ENCODE assay signal across 26 mouse cellular contexts in genomic region chr8:3367086-3367485, GRCm38 (mm10). TPM values are rescaled to one million over a fixed set of nuclear protein-coding genes. Genes with fewer than 3 reads are reported as not detected.
DNase-seq lines count a peak whose midpoint lies in the region; ATAC-seq lines count a peak whose summit lies in the region.
"Had no signal": no experiment of that assay in that cellular context is flagged by ENCODE, and none has a peak within 500 bp of the region (broad histone marks: within the 10 kb centered on the region; RNA-seq: fewer than 3 reads in every experiment).

No protein-coding gene starts in this region.

- no peaks in the 10 kb centered on the region for H3K4me1 ChIP-seq in hindbrain, embryonic 16.5 days (ENCODE audit: control insufficient read depth, insufficient read depth, low read depth, low read length)
- no peaks in the 10 kb centered on the region for H3K4me1 ChIP-seq in hindbrain, embryonic 10.5 days (replicated peaks)
- H3K4me1 ChIP-seq in midbrain, embryonic 14.5 days (ENCODE audit: control insufficient read depth, insufficient read depth, low read length): no peaks in the 10 kb centered on the region
- H3K4me1 ChIP-seq in midbrain, embryonic 11.5 days (ENCODE audit: control insufficient read depth, insufficient read depth, low read length): no peaks in the 10 kb centered on the region
- H3K4me1 ChIP-seq in heart, embryonic 12.5 days (replicated peaks): no peaks in the 10 kb centered on the region
- H3K4me1 ChIP-seq: embryonic facial prominence, embryonic 13.5 days; heart, embryonic 15.5 days; hindbrain, embryonic 15.5 days; intestine, embryonic 15.5 days; limb, embryonic 13.5 days; lung, embryonic 15.5 days; midbrain, embryonic 10.5 days; stomach, embryonic 15.5 days had no signal

- DNase-seq in cerebellum, postnatal 10 days: peak; percentile 85 to 87
- DNase-seq in cerebellum, postnatal 36 days: no peak
- no peak for DNase-seq in hindbrain, embryonic 10.5 days (ENCODE audit: low spot score)
- peak; percentile 24 for DNase-seq in midbrain, embryonic 14.5 days
- no peak for DNase-seq in midbrain, embryonic 11.5 days (ENCODE audit: low spot score, missing footprints)
- DNase-seq in adipocyte (ENCODE audit: low spot score): peak; percentile 59
- DNase-seq: cerebellum, adult 8-10 months; gastrocnemius, postnatal 14 days; kidney, adult 2 months; layer of hippocampus, adult 9-11 months had no signal

- H3K4me3 ChIP-seq in hindbrain, embryonic 16.5 days (ENCODE audit: low read length): no peak overlapping the region
- H3K4me3 ChIP-seq in hindbrain, embryonic 10.5 days: no peak overlapping the region
- H3K4me3 ChIP-seq in midbrain, embryonic 14.5 days (replicated peaks; ENCODE audit: low read depth, low read length): no peak overlapping the region
- H3K4me3 ChIP-seq in midbrain, embryonic 11.5 days (ENCODE audit: low read depth, low read length): no peak overlapping the region
- H3K4me3 ChIP-seq in heart, embryonic 12.5 days: no peak overlapping the region
- H3K4me3 ChIP-seq: embryonic facial prominence, embryonic 13.5 days; heart, embryonic 15.5 days; hindbrain, embryonic 15.5 days; intestine, embryonic 15.5 days; left cerebral cortex, adult 2 months; limb, embryonic 13.5 days; lung, embryonic 15.5 days; midbrain, embryonic 10.5 days; stomach, embryonic 15.5 days had no signal

- ATAC-seq in hindbrain, embryonic 16.5 days: 0 out of 2 replicates have a peak, but pooled peaks have one; percentile 42
- no peak for ATAC-seq in midbrain, embryonic 14.5 days (ENCODE audit: low FRiP score, low TSS enrichment)
- ATAC-seq in midbrain, embryonic 11.5 days (ENCODE audit: low FRiP score): no peak
- ATAC-seq in heart, embryonic 12.5 days (ENCODE audit: insufficient number of reproducible peaks, low FRiP score): no peak
- ATAC-seq: CD4-positive, CD25-positive, alpha-beta regulatory T cell, adult 4 months; intestine, embryonic 15.5 days had no signal

- no peaks in the 10 kb centered on the region for H3K27me3 ChIP-seq in hindbrain, embryonic 16.5 days (replicated peaks; ENCODE audit: control insufficient read depth, insufficient read depth, low read length)
- no peaks in the 10 kb centered on the region for H3K27me3 ChIP-seq in hindbrain, embryonic 10.5 days (ENCODE audit: insufficient read depth, poor library complexity, severe bottlenecking)
- no peaks in the 10 kb centered on the region for H3K27me3 ChIP-seq in midbrain, embryonic 14.5 days (ENCODE audit: control insufficient read depth, insufficient read depth, low read length)
- H3K27me3 ChIP-seq in midbrain, embryonic 11.5 days (ENCODE audit: control insufficient read depth, insufficient read depth, low read length): no peaks in the 10 kb centered on the region
- no peaks in the 10 kb centered on the region for H3K27me3 ChIP-seq in heart, embryonic 12.5 days (replicated peaks)
- H3K27me3 ChIP-seq: embryonic facial prominence, embryonic 13.5 days; heart, embryonic 15.5 days; hindbrain, embryonic 15.5 days; intestine, embryonic 15.5 days; limb, embryonic 13.5 days; lung, embryonic 15.5 days; stomach, embryonic 15.5 days had no signal

- H3K4me2 ChIP-seq in hindbrain, embryonic 16.5 days (ENCODE audit: low read length): no peak overlapping the region
- H3K4me2 ChIP-seq in midbrain, embryonic 14.5 days (ENCODE audit: low read length): no peak overlapping the region
- no peak overlapping the region for H3K4me2 ChIP-seq in midbrain, embryonic 11.5 days
- H3K4me2 ChIP-seq in heart, embryonic 12.5 days: no peak overlapping the region
- H3K4me2 ChIP-seq: embryonic facial prominence, embryonic 13.5 days; heart, embryonic 15.5 days; hindbrain, embryonic 15.5 days; intestine, embryonic 15.5 days; limb, embryonic 13.5 days; liver, embryonic 11.5 days; lung, embryonic 15.5 days; stomach, embryonic 15.5 days had no signal

- 83% methylated on average over 5 of the region's 5 CpGs for WGBS in hindbrain, embryonic 16.5 days
- WGBS in hindbrain, embryonic 10.5 days: 85% methylated on average over 5 of the region's 5 CpGs
- WGBS in midbrain, embryonic 14.5 days: 89% methylated on average over 5 of the region's 5 CpGs
- 86% methylated on average over 5 of the region's 5 CpGs for WGBS in midbrain, embryonic 11.5 days
- 82% methylated on average over 5 of the region's 5 CpGs for WGBS in heart, embryonic 12.5 days

- H3K9ac ChIP-seq in hindbrain, embryonic 16.5 days (ENCODE audit: low read depth, low read length): no peak overlapping the region
- H3K9ac ChIP-seq in midbrain, embryonic 14.5 days (replicated peaks; ENCODE audit: low read length): no peak overlapping the region
- H3K9ac ChIP-seq in midbrain, embryonic 11.5 days (ENCODE audit: low read length): no peak overlapping the region
- no peak overlapping the region for H3K9ac ChIP-seq in heart, embryonic 12.5 days
- H3K9ac ChIP-seq: embryonic facial prominence, embryonic 13.5 days; heart, embryonic 15.5 days; hindbrain, embryonic 15.5 days; intestine, embryonic 15.5 days; limb, embryonic 13.5 days; lung, embryonic 15.5 days; stomach, embryonic 15.5 days had no signal

- no peaks in the 10 kb centered on the region for H3K9me3 ChIP-seq in hindbrain, embryonic 16.5 days (ENCODE audit: control insufficient read depth, low read length)
- no peaks in the 10 kb centered on the region for H3K9me3 ChIP-seq in hindbrain, embryonic 10.5 days
- H3K9me3 ChIP-seq in midbrain, embryonic 14.5 days (ENCODE audit: control insufficient read depth, low read length): no peaks in the 10 kb centered on the region
- no peaks in the 10 kb centered on the region for H3K9me3 ChIP-seq in midbrain, embryonic 11.5 days (ENCODE audit: control insufficient read depth, low read length)
- H3K9me3 ChIP-seq in heart, embryonic 12.5 days (replicated peaks): no peaks in the 10 kb centered on the region
- H3K9me3 ChIP-seq: embryonic facial prominence, embryonic 13.5 days; heart, embryonic 15.5 days; hindbrain, embryonic 15.5 days; intestine, embryonic 15.5 days; limb, embryonic 13.5 days; lung, embryonic 15.5 days; midbrain, embryonic 10.5 days; stomach, embryonic 15.5 days had no signal

- no peak overlapping the region for H3K27ac ChIP-seq in hindbrain, embryonic 16.5 days (ENCODE audit: low read depth, low read length)
- no peak overlapping the region for H3K27ac ChIP-seq in hindbrain, embryonic 10.5 days
- H3K27ac ChIP-seq in midbrain, embryonic 14.5 days (replicated peaks; ENCODE audit: low read depth, low read length): no peak overlapping the region
- no peak overlapping the region for H3K27ac ChIP-seq in midbrain, embryonic 11.5 days (ENCODE audit: low read depth, low read length)
- no peak overlapping the region for H3K27ac ChIP-seq in heart, embryonic 12.5 days (ENCODE audit: poor library complexity, severe bottlenecking)
- H3K27ac ChIP-seq: embryonic facial prominence, embryonic 13.5 days; heart, embryonic 15.5 days; hindbrain, embryonic 15.5 days; intestine, embryonic 15.5 days; kidney, postnatal 0 days; left cerebral cortex, adult 2 months; limb, embryonic 13.5 days; lung, embryonic 15.5 days; midbrain, embryonic 10.5 days; stomach, embryonic 15.5 days had no signal

- no peaks in the 10 kb centered on the region for H3K36me3 ChIP-seq in hindbrain, embryonic 16.5 days (ENCODE audit: control insufficient read depth, insufficient read depth, low read length)
- no peaks in the 10 kb centered on the region for H3K36me3 ChIP-seq in hindbrain, embryonic 10.5 days
- H3K36me3 ChIP-seq in midbrain, embryonic 14.5 days (ENCODE audit: control insufficient read depth, insufficient read depth, low read length): no peaks in the 10 kb centered on the region
- H3K36me3 ChIP-seq in midbrain, embryonic 11.5 days (ENCODE audit: control insufficient read depth, insufficient read depth, low read length): no peaks in the 10 kb centered on the region
- no peaks in the 10 kb centered on the region for H3K36me3 ChIP-seq in heart, embryonic 12.5 days
- H3K36me3 ChIP-seq: embryonic facial prominence, embryonic 13.5 days; heart, embryonic 15.5 days; hindbrain, embryonic 15.5 days; intestine, embryonic 15.5 days; limb, embryonic 13.5 days; lung, embryonic 15.5 days; midbrain, embryonic 10.5 days; stomach, embryonic 15.5 days had no signal

RNA-seq across cellular contexts. Expression of gene A430078G23Rik, which starts 13.9 kb away (rescaled TPM):
- polyA plus RNA-seq in hindbrain, embryonic 16.5 days (2015; fragmentation: Nextera tagmentation; extraction: Ambion mirVana): not detected in 2 replicates
- polyA plus RNA-seq in hindbrain, embryonic 10.5 days (2016; fragmentation: Nextera tagmentation; extraction: Ambion mirVana): not detected in 2 replicates
- polyA plus RNA-seq in midbrain, embryonic 14.5 days (2014; fragmentation: Nextera tagmentation; extraction: Ambion mirVana): not detected in 2 replicates
- polyA plus RNA-seq in midbrain, embryonic 11.5 days (2014; fragmentation: Nextera tagmentation; extraction: Ambion mirVana): not detected in 2 replicates
- not detected in 2 replicates for polyA plus RNA-seq in heart, embryonic 12.5 days (2016; fragmentation: Nextera tagmentation; extraction: Ambion mirVana)
- polyA plus RNA-seq: embryonic facial prominence, embryonic 13.5 days; forebrain, embryonic 11.5 days; hindbrain, embryonic 15.5 days; midbrain, embryonic 10.5 days; neural tube, embryonic 14.5 days had no signal

RNA-seq across cellular contexts. Expression of gene Arhgef18, which starts 25.7 kb away (rescaled TPM):
- polyA plus RNA-seq in hindbrain, embryonic 16.5 days (2015; fragmentation: Nextera tagmentation; extraction: Ambion mirVana): 11.5 and 11.7 TPM in 2 replicates
- polyA plus RNA-seq in hindbrain, embryonic 10.5 days (2016; fragmentation: Nextera tagmentation; extraction: Ambion mirVana): 9.9 and 11.0 TPM in 2 replicates
- 12.5 and 13.2 TPM in 2 replicates for polyA plus RNA-seq in midbrain, embryonic 14.5 days (2014; fragmentation: Nextera tagmentation; extraction: Ambion mirVana)
- polyA plus RNA-seq in midbrain, embryonic 11.5 days (2014; fragmentation: Nextera tagmentation; extraction: Ambion mirVana): 9.7 and 10.1 TPM in 2 replicates
- polyA plus RNA-seq in heart, embryonic 12.5 days (2016; fragmentation: Nextera tagmentation; extraction: Ambion mirVana): 7.1 and 8.2 TPM in 2 replicates

Comparison
In these comparisons a context has a peak if more than half of its experiments do, and no peak if none do; other contexts are left out.
1. DNase-seq: peak in cerebellum, postnatal 10 days (2 of 2), midbrain, embryonic 14.5 days (single experiment) and adipocyte (single experiment); none in cerebellum, postnatal 36 days (0 of 2), hindbrain, embryonic 10.5 days (single experiment) and midbrain, embryonic 11.5 days (single experiment).